Mouse (Mus musculus) midbrain, embryonic 16.5 days (tissue): ENCODE data around the gene Rad9a. TPM values are rescaled to one million over a fixed set of nuclear protein-coding genes. Genes with fewer than 3 reads are reported as not detected.

Source experiments
- ATAC-seq: fragments of 200-750 bp; cut with Nextera tagmentation; 2 replicates; pipeline ENCODE4 v1.8.0; 2017; ENCODE audit warnings: moderate TSS enrichment
- H3K27ac ChIP-seq: fragments of 300-500 bp; sonication (generic); 2 replicates; pipeline ENCODE4 v1.5.1; 2014; ENCODE audit warnings: mild to moderate bottlenecking, low read length, mixed read lengths
- H3K27me3 ChIP-seq: fragments of 300-500 bp; sonication (generic); 2 replicates; pipeline ENCODE4 v1.6.1; 2014; ENCODE audit warnings: low read depth, low read length, mixed read lengths; ENCODE audit not compliant: control insufficient read depth, insufficient read depth
- H3K36me3 ChIP-seq: fragments of 300-500 bp; sonication (generic); 2 replicates; pipeline ENCODE4 v1.6.1; 2014; ENCODE audit warnings: mild to moderate bottlenecking, low read length, moderate library complexity, mixed read lengths; ENCODE audit not compliant: control insufficient read depth, insufficient read depth
- H3K4me1 ChIP-seq: fragments of 300-500 bp; sonication (generic); 2 replicates; pipeline ENCODE4 v1.6.1; 2014; ENCODE audit warnings: mild to moderate bottlenecking, low read length, mixed read lengths; ENCODE audit not compliant: control insufficient read depth, insufficient read depth
- H3K4me2 ChIP-seq: fragments of 300-500 bp; sonication (generic); 2 replicates; pipeline ENCODE4 v1.6.1; 2014; ENCODE audit warnings: mild to moderate bottlenecking, low read length, mixed read lengths
- H3K4me3 ChIP-seq: fragments of 300-500 bp; sonication (generic); 2 replicates; pipeline ENCODE4 v1.5.1; 2014; ENCODE audit warnings: low read depth, mild to moderate bottlenecking, low read length, moderate library complexity, mixed read lengths
- H3K9ac ChIP-seq: fragments of 300-500 bp; sonication (generic); 2 replicates; pipeline ENCODE4 v1.6.1; 2014; ENCODE audit warnings: low read depth, low read length, mixed read lengths
- H3K9me3 ChIP-seq: fragments of 300-500 bp; sonication (generic); replicated peaks from 2 replicates; pipeline ENCODE4 v1.6.1; 2014; ENCODE audit warnings: mild to moderate bottlenecking, low read length, mixed read lengths; ENCODE audit not compliant: control insufficient read depth, poor library complexity, severe bottlenecking
- WGBS: fragments of 180-500 bp; shearing (Covaris S2); extraction: QIAGEN DNeasy Blood & Tissue Kit; methylation state at CpG from one replicate; pipeline ENCODE4 v1.1.7; 2014; 5-methylcytosine and 5-hydroxymethylcytosine counted together
- microRNA-seq: library from miRNA; unstranded; fragments of <30 nt; microRNA quantifications from one replicate; pipeline ENCODE4, GENCODE M21; 2017
- polyA plus RNA-seq: library from polyadenylated mRNA; unstranded; fragments of >200 nt; fragmentation: Nextera tagmentation; extraction: Ambion mirVana; gene quantifications from 2 replicates; pipeline ENCODE4 v1.2.1, GENCODE M21; 2015

The Rad9a gene
- polyA plus RNA-seq, 1 experiment from 2014 or later, result 25.0 TPM

DNA sequence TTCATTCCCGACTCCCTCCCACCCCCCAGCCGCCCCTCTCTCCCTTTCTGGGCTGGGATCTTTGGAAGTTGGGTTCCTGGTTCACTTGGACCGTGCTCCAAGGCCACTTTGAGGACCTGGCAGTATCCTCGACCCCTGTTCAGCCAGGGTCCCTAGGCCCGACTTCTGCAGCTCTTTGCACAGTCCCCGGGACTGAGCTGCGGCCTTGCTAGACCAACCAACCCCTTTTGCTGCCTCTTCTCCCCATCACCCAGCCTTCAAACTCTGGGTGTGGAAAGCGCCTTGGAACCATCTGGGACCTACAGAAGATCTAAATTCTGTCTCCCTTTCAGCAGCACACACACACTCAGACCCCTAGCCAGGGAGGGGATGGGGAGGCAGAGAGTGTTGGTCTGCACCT is 52.6 kb downstream of the Rad9a start:
- H3K4me2 ChIP-seq, result peak overlapping the region; percentile 96
- H3K4me1 ChIP-seq, result peaks cover 15% of the 10 kb centered on the region
- peak overlapping the region; percentile 92 for H3K4me3 ChIP-seq
- 2% methylated on average over 7 of the region's 8 CpGs for WGBS
- H3K36me3 ChIP-seq, result peaks cover 2% of the 10 kb centered on the region; the same call in 1 of the 2 replicates
- H3K9me3 ChIP-seq, result no peaks in the 10 kb centered on the region
- peak overlapping the region; percentile 72 for H3K27ac ChIP-seq
- H3K9ac ChIP-seq, result peak overlapping the region; percentile 96
- ATAC-seq, result peak; percentile 46
- H3K27me3 ChIP-seq, result no peaks in the 10 kb centered on the region

DNA sequence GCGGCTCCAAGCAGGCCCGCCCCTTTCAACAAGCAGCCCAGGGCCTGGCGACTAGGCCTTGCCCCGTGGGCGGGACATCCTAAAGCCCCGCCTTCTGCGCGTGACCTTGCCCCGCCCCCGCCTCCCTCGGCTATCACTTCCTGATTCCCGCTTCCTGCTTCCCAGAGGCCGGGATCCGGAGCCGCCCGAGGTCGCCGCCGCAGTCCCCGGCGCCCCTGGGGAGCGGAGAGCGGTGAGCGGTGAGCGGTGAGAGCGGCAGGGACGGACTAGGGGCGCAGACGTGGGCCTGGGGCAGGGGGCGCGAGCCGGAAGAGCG is 53.0 kb downstream of the Rad9a start, which contains the start of gene Coro1b:
Coro1b (plus strand) TSS at position 129 of the 316 bp plus-strand sequence.
- Histone ChIP-seq H3K9me3 (no peaks in the 10 kb centered on the region), H3K27me3 (no peaks in the 10 kb centered on the region), H3K4me3 (peak within 1 kb of the TSS; percentile 92), H3K27ac (peak within 1 kb of the TSS; percentile 72), H3K36me3 (peaks cover 2% of the 10 kb centered on the region; the same call in 1 of the 2 replicates), H3K4me2 (peak within 1 kb of the TSS; percentile 96), H3K9ac (peak within 1 kb of the TSS; percentile 96), H3K4me1 (peaks cover 15% of the 10 kb centered on the region)
- ATAC-seq, result peak; percentile 93
- WGBS, result under 1% methylated on average over 32 of the region's 33 CpGs

DNA sequence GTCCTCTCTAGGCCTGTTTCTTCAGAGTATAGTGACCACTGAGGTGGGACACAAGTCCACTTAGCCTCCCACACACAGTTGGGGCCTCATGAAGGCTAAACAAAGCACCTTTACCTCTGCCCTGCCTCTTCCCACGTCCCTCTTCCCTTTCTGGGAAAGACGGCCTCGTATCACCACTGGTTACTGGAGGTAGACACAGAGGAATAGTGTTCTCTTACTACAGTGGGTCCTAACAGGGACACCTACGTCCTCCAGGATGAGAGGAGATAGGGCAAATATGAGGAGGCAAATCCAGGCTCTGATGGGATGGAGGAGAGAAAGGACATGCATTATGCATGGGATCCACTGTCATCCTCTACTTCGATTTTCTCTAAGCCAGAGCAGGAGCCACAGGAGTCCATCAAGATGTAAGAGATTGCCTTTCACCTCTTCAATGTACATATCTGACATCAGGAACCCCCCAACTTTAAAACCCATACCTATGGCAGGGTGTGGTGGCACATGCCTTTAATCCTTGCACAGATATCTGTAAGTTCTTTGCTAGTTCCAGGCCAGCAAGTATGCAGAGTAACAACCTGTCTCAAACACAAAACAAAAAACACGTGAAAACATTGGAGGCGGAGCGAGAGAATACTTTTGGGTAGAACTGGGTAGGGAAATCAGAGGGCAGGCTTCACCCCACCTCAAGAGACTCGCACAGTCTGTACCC is 53.5 kb downstream of the Rad9a start:
- peak overlapping the region; percentile 92 for H3K4me3 ChIP-seq
- H3K27me3 ChIP-seq, result no peaks in the 10 kb centered on the region
- peak overlapping the region; percentile 96 for H3K9ac ChIP-seq
- 29% methylated on average over 9 of the region's 9 CpGs for WGBS
- ATAC-seq, result peak; percentile 6
- H3K9me3 ChIP-seq, result no peaks in the 10 kb centered on the region
- peak overlapping the region; percentile 72 for H3K27ac ChIP-seq
- peaks cover 2% of the 10 kb centered on the region; the same call in 1 of the 2 replicates for H3K36me3 ChIP-seq
- H3K4me2 ChIP-seq, result peak overlapping the region; percentile 96
- peaks cover 15% of the 10 kb centered on the region for H3K4me1 ChIP-seq

DNA sequence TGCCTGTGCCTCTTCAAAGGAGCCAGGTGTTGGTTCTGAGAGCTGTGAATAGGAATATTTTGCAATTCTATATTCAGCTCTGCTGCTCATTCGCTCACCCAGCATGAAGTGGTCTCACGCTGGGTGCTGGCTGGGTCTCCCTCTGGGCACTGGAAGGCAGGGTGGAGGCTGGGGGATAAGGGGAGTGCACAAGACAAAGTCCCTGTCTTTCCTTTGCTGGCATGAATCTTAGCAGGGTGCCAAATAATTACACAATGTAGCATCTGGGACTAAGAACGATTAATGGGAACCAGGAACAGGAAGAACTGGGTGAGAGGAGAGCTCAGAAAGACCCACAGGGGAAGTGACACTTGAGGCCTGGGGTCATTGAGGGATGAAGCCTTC is 54.4 kb downstream of the Rad9a start:
- H3K27me3 ChIP-seq, result no peaks in the 10 kb centered on the region
- H3K27ac ChIP-seq, result no peak overlapping the region
- no peak for ATAC-seq
- H3K36me3 ChIP-seq, result peaks cover 2% of the 10 kb centered on the region; the same call in 1 of the 2 replicates
- H3K4me3 ChIP-seq, result no peak overlapping the region
- H3K4me2 ChIP-seq, result no peak overlapping the region
- WGBS, result 30% methylated on average over 3 of the region's 3 CpGs
- H3K9me3 ChIP-seq, result no peaks in the 10 kb centered on the region
- H3K4me1 ChIP-seq, result peaks cover 15% of the 10 kb centered on the region
- H3K9ac ChIP-seq, result no peak overlapping the region

DNA sequence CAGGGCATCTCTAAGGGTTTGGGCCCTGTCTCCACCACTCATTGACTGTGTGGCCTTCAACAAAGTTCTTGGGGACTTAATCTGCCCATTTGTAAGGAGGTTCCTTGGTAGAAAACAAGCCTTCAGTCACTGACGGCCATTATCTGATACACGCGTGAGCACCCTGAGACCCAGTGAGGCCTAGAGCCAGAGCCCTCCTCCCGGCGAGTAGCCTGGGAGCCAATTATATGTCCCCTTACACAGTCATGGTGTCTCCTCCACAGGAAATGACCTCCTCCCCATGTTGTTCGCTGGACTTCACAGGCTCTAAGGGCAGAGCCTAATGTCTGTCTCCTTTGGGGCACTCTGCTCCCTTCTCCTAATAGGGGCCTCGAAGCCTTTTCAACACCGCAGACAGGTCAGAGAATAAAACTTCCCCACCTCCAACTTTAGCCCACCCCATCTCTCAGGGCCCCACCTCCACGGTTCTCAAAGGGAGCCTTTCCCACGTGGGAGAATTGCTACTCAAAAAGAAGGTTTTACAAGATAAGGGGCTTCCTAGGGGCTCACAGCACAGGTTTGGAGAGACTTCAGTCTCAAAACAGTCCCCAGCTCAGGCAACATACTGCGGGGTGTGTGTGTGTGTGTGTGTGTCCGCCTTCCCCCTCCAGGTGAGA is 55.0 kb downstream of the Rad9a start:
- no peak for ATAC-seq
- Histone ChIP-seq H3K4me3 (no peak overlapping the region), H3K9me3 (no peaks in the 10 kb centered on the region), H3K27me3 (no peaks in the 10 kb centered on the region), H3K27ac (no peak overlapping the region), H3K4me1 (peaks cover 15% of the 10 kb centered on the region), H3K9ac (no peak overlapping the region), H3K36me3 (peaks cover 2% of the 10 kb centered on the region; the same call in 1 of the 2 replicates), H3K4me2 (no peak overlapping the region)
- 63% methylated on average over 12 of the region's 12 CpGs for WGBS

DNA sequence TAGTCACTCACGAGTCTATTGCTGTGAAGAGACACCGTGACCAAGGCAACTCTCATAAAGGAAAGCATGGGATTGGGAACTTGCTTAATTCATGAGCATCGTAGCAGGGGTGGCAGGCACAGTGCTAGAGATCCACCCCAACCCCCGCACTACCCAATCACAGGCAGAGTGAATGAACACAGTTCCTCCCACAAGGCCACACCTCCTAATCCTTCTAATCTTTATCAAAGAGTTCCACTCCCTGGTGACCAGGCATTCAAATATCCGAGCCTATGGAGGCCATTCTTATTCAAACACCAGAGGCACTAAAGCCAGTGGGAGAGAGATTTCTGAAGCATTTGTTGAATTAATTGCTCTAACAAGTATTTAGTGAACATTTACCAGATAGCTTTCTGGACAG is 55.5 kb downstream of the Rad9a start:
- WGBS, result 82% methylated on average over 5 of the region's 5 CpGs

More for the DNA sequence above, 55.5 kb downstream of the Rad9a start:
- no peaks in the 10 kb centered on the region for H3K27me3 ChIP-seq
- H3K36me3 ChIP-seq, result peaks cover 2% of the 10 kb centered on the region; the same call in 1 of the 2 replicates
- ATAC-seq, result no peak
- H3K4me1 ChIP-seq, result peaks cover 15% of the 10 kb centered on the region
- no peaks in the 10 kb centered on the region for H3K9me3 ChIP-seq
- H3K9ac ChIP-seq, result no peak overlapping the region
- H3K4me2 ChIP-seq, result no peak overlapping the region
- no peak overlapping the region for H3K4me3 ChIP-seq
- no peak overlapping the region for H3K27ac ChIP-seq

Small RNA genes within 50 kb of the gene (microRNA-seq; reads per million reads assigned to microRNA genes)
- not detected for gene Gm26115

Other genes starting within 250 kb of the Rad9a start
- not detected in 2 replicates for gene Aldh3b3, start 243.0 kb downstream of the Rad9a start, polyA plus RNA-seq
- 0.60 and 0.82 TPM in 2 replicates for gene Aldh3b2, start 229.3 kb downstream of the Rad9a start, polyA plus RNA-seq
- gene Acy3, start 215.1 kb downstream of the Rad9a start, polyA plus RNA-seq, result 1.0 and 1.8 TPM in 2 replicates
- not detected in 2 replicates for gene Tbx10, start 208.9 kb downstream of the Rad9a start, polyA plus RNA-seq
- gene Nudt8, start 201.1 kb downstream of the Rad9a start, polyA plus RNA-seq, result 24.5 and 28.8 TPM in 2 replicates
- gene Gm49405, start 201.0 kb downstream of the Rad9a start, polyA plus RNA-seq, result 6.4 and 6.6 TPM in 2 replicates
- 8.1 and 9.2 TPM in 2 replicates for gene Doc2g, start 198.3 kb downstream of the Rad9a start, polyA plus RNA-seq
- gene Ndufv1, start 188.9 kb downstream of the Rad9a start, polyA plus RNA-seq, result 234 and 247 TPM in 2 replicates
- gene Gstp1, start 163.7 kb downstream of the Rad9a start, polyA plus RNA-seq, result 534 and 577 TPM in 2 replicates
- gene Gstp2, start 155.6 kb downstream of the Rad9a start, polyA plus RNA-seq, result 1.3 and 5.2 TPM in 2 replicates
- not detected in 2 replicates for gene Gstp3, start 142.1 kb downstream of the Rad9a start, polyA plus RNA-seq
- gene Cabp2, start 120.1 kb downstream of the Rad9a start, polyA plus RNA-seq, result 0.44 TPM in 1 of 2 replicates, not detected in the other
- gene Cdk2ap2, start 104.5 kb downstream of the Rad9a start, polyA plus RNA-seq, result 83.1 and 83.2 TPM in 2 replicates
- 105 and 113 TPM in 2 replicates for gene Pitpnm1, start 101.7 kb downstream of the Rad9a start, polyA plus RNA-seq
- 92.9 and 102 TPM in 2 replicates for gene Aip, start 75.8 kb downstream of the Rad9a start, polyA plus RNA-seq
- 0.09 TPM in 1 of 2 replicates, not detected in the other for gene Gpr152, start 61.9 kb downstream of the Rad9a start, polyA plus RNA-seq
- gene Cabp4, start 57.6 kb downstream of the Rad9a start, polyA plus RNA-seq, result 0.24 and 0.48 TPM in 2 replicates
- gene Coro1b, start 53.0 kb downstream of the Rad9a start, polyA plus RNA-seq, result 102 and 119 TPM in 2 replicates
- 0.28 TPM in 1 of 2 replicates, not detected in the other for gene Ptprcap, start 48.1 kb downstream of the Rad9a start, polyA plus RNA-seq
- gene Rps6kb2, start 38.3 kb downstream of the Rad9a start, polyA plus RNA-seq, result 52.7 and 58.0 TPM in 2 replicates
- 5.2 and 6.7 TPM in 2 replicates for gene Carns1, start 26.2 kb downstream of the Rad9a start, polyA plus RNA-seq
- 0.58 and 0.67 TPM in 2 replicates for gene Tbc1d10c, start 10.4 kb downstream of the Rad9a start, polyA plus RNA-seq
- gene Ppp1ca, start 9.6 kb downstream of the Rad9a start, polyA plus RNA-seq, result 520 and 542 TPM in 2 replicates
- gene Clcf1, start 12.6 kb upstream of the Rad9a start, polyA plus RNA-seq, result 0.40 and 0.68 TPM in 2 replicates
- gene AC109138.7, start 12.7 kb upstream of the Rad9a start, polyA plus RNA-seq, result not detected in 2 replicates
- gene Pold4, start 30.2 kb upstream of the Rad9a start, polyA plus RNA-seq, result 18.5 and 19.2 TPM in 2 replicates
- gene Ssh3, start 67.5 kb upstream of the Rad9a start, polyA plus RNA-seq, result 14.7 and 19.6 TPM in 2 replicates
- gene Ankrd13d, start 81.5 kb upstream of the Rad9a start, polyA plus RNA-seq, result 55.6 and 65.7 TPM in 2 replicates
- 24.8 and 26.8 TPM in 2 replicates for gene Grk2, start 104.6 kb upstream of the Rad9a start, polyA plus RNA-seq
- gene Kdm2a, start 196.6 kb upstream of the Rad9a start, polyA plus RNA-seq, result 32.1 and 33.8 TPM in 2 replicates
- 3.8 and 3.9 TPM in 2 replicates for gene Rhod, start 237.8 kb upstream of the Rad9a start, polyA plus RNA-seq